Mouse (Mus musculus): ENCODE results near the gene Itpripl1. TPM values are rescaled to one million over a fixed set of nuclear protein-coding genes. Genes with fewer than 3 reads are reported as not detected.
"Not testable (repeated sequence)": the region's sequence is repeated elsewhere in the genome, so short reads cannot be mapped to it uniquely, and the experiment has no call there.

Itpripl1 gene
- 10 to 100 TPM; 13.2 to 13.8 TPM for total RNA-seq (2021)
- long read RNA-seq, experiment 1, partial matches to known transcripts, result 0 of 3 reads
- long read RNA-seq, experiment 1, other reads (novel, unspliced or antisense), result 1 of 3 reads
- long read RNA-seq, experiment 2, partial matches to known transcripts, result 0 of 2 reads
- long read RNA-seq, experiment 2, other reads (novel, unspliced or antisense), result 0 of 2 reads

GRCm38 (mm10) chr2:127143158-127144063, at the start of gene Itpripl1:
TSS of gene Itpripl1 (minus strand) at chr2:127143442.
- DNase-seq, result peak; percentile 89

GRCm38 (mm10) chr2:127189574-127189973, 46.3 kb upstream of the Itpripl1 start:
- no peak for DNase-seq

- peak; percentile 84 for DNase-seq
Measured at GRCm38 (mm10) chr2:127182598-127183381, 39.5 kb upstream of the Itpripl1 start.

- peak; percentile 18 for DNase-seq
Measured at GRCm38 (mm10) chr2:127166261-127166660, 23.0 kb upstream of the Itpripl1 start.

GRCm38 (mm10) chr2:127165675-127166074, 22.4 kb upstream of the Itpripl1 start:
- DNase-seq, result no peak

- DNase-seq, result no peak
Measured at GRCm38 (mm10) chr2:127145699-127146098, 2.5 kb upstream of the Itpripl1 start.

- DNase-seq, result no peak
Measured at GRCm38 (mm10) chr2:127142577-127143157, 575 bp downstream of the Itpripl1 start.

- no peak for DNase-seq
Measured at GRCm38 (mm10) chr2:127142031-127142430, 1.2 kb downstream of the Itpripl1 start.

- DNase-seq, result no peak
Measured at GRCm38 (mm10) chr2:127140011-127140410, 3.2 kb downstream of the Itpripl1 start.

- no peak for DNase-seq
Measured at GRCm38 (mm10) chr2:127139605-127140004, 3.6 kb downstream of the Itpripl1 start.

GRCm38 (mm10) chr2:127139094-127139493, 4.1 kb downstream of the Itpripl1 start:
- DNase-seq, result no peak

GRCm38 (mm10) chr2:127138449-127138848, 4.8 kb downstream of the Itpripl1 start:
- DNase-seq, result no peak

GRCm38 (mm10) chr2:127137838-127138420, 5.3 kb downstream of the Itpripl1 start:
- no peak for DNase-seq

GRCm38 (mm10) chr2:127136979-127137378, 6.3 kb downstream of the Itpripl1 start:
- DNase-seq, result peak; percentile 53

- DNase-seq, result not testable (repeated sequence)
Measured at GRCm38 (mm10) chr2:127135255-127135654, 8.0 kb downstream of the Itpripl1 start.

GRCm38 (mm10) chr2:127133621-127134461, 9.4 kb downstream of the Itpripl1 start, which contains the start of gene Ncaph:
TSS of gene Ncaph (minus strand) at chr2:127133954.
- DNase-seq, result peak; percentile 98

GRCm38 (mm10) chr2:127131353-127131752, 11.9 kb downstream of the Itpripl1 start:
- no peak for DNase-seq

- DNase-seq, result no peak
Measured at GRCm38 (mm10) chr2:127128926-127129325, 14.3 kb downstream of the Itpripl1 start.

GRCm38 (mm10) chr2:127121591-127122235, 21.5 kb downstream of the Itpripl1 start:
- DNase-seq, result peak; percentile 24

- no peak for DNase-seq
Measured at GRCm38 (mm10) chr2:127108986-127109385, 34.3 kb downstream of the Itpripl1 start.
